Mouse (Mus musculus) lung, postnatal 36 days (tissue): ENCODE data around the gene Ank.

Experiments
- DNase-seq: peaks from one replicate; pipeline ENCODE4 v3.0.0; 2022; ENCODE audit warnings: mixed read lengths

Ank gene

GRCm38 (mm10) chr15:27612533-27613221 lies 146.2 kb downstream of the Ank start:
- DNase-seq: peak; percentile 81

- DNase-seq: no peak
Measured at GRCm38 (mm10) chr15:27613255-27613654, 146.8 kb downstream of the Ank start.

GRCm38 (mm10) chr15:27616159-27616558 lies 149.7 kb downstream of the Ank start:
- DNase-seq: peak; percentile 66

GRCm38 (mm10) chr15:27617227-27617626 lies 150.8 kb downstream of the Ank start:
- no peak for DNase-seq

GRCm38 (mm10) chr15:27618778-27619533 lies 152.5 kb downstream of the Ank start:
- no peak for DNase-seq

GRCm38 (mm10) chr15:27619683-27620082 lies 153.2 kb downstream of the Ank start:
- DNase-seq: no peak

- no peak for DNase-seq
Measured at GRCm38 (mm10) chr15:27620475-27621185, 154.2 kb downstream of the Ank start.

- no peak for DNase-seq
Measured at GRCm38 (mm10) chr15:27623286-27623685, 156.8 kb downstream of the Ank start.

- peak; percentile 50 for DNase-seq
Measured at GRCm38 (mm10) chr15:27625014-27625889, 158.8 kb downstream of the Ank start.

GRCm38 (mm10) chr15:27625890-27626255 lies 159.4 kb downstream of the Ank start:
- no peak for DNase-seq

GRCm38 (mm10) chr15:27626314-27626713 lies 159.8 kb downstream of the Ank start:
- DNase-seq: no peak

GRCm38 (mm10) chr15:27627794-27628193 lies 161.3 kb downstream of the Ank start:
- DNase-seq: no peak

- DNase-seq: no peak
Measured at GRCm38 (mm10) chr15:27629046-27629445, 162.6 kb downstream of the Ank start.

GRCm38 (mm10) chr15:27629800-27630600 lies 163.5 kb downstream of the Ank start:
- DNase-seq: peak; percentile 15

- peak; percentile 98 for DNase-seq
Measured at GRCm38 (mm10) chr15:27630601-27631383, 164.3 kb downstream of the Ank start, which contains the start of gene Otulin. TSS of gene Otulin (minus strand) at chr15:27630693.

- no peak for DNase-seq
Measured at GRCm38 (mm10) chr15:27633941-27634900, 167.7 kb downstream of the Ank start.

GRCm38 (mm10) chr15:27641171-27641570 lies 174.7 kb downstream of the Ank start:
- no peak for DNase-seq

- peak; percentile 81 for DNase-seq
Measured at GRCm38 (mm10) chr15:27642895-27643294, 176.4 kb downstream of the Ank start.
